8 mouse cellular contexts compared by ENCODE assay signal in the genomic region with DNA sequence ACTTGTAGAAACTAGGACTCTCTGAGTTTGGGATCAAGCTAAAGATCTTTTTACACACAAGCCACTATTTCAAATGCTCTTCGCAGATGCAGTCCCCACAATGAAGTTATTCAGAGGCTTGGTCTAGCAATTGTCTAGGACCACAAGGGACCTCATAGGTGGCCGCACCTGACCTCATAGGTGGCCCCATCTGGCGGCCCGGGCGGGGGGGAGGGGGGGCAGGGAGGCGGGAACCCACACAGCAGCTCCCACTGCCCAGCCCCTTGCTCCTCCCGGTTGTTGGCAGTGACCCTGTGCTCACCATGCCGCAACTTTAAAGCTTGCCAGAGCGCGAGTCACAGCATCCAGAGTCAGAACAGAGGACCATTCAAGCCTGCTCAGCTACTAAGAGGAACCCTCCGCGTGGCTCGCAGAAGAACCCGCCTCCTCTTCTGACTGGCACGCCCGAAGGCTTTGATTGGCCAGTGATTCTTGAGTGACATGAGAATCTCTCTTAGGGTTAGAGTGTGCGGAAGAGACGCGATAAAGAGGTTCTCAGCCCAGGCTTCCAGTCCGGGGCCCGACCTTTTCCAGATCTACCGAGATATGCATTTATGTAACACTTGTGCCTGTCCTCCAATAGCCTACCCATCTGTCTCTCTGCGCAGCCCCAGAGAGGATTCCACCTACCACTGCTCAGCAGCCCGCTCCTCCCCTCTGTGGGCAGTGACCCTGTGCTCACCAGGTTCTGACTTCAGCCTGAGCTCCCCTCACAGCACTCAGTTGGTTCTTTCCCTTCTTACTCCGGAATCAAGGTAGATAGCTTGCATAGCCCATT. TPM values are rescaled to one million over a fixed set of nuclear protein-coding genes. Genes with fewer than 3 reads are reported as not detected.
A peak's percentile ranks its signal among the peaks of the same experiment; 100 is the strongest.
DNase-seq lines count a peak whose midpoint lies in the region; ATAC-seq lines count a peak whose summit lies in the region.

A gene (minus strand): TSS at position 391 of the 817 bp plus-strand sequence.

- peak within 1 kb of the TSS; percentile 69 for H3K4me2 ChIP-seq in heart, embryonic 14.5 days (ENCODE audit: low read length)
- H3K4me2 ChIP-seq in liver, embryonic 12.5 days = peak within 1 kb of the TSS; percentile 83
- H3K4me2 ChIP-seq in stomach, embryonic 15.5 days = peak within 1 kb of the TSS; percentile 80

- no peaks in the 10 kb centered on the region for H3K36me3 ChIP-seq in heart, embryonic 14.5 days (ENCODE audit: control insufficient read depth, insufficient read depth, low read length)
- no peaks in the 10 kb centered on the region for H3K36me3 ChIP-seq in liver, embryonic 12.5 days
- H3K36me3 ChIP-seq in stomach, embryonic 15.5 days = no peaks in the 10 kb centered on the region

- DNase-seq in CD8-positive naive resting alpha-beta T cell, adult 2 months (ENCODE audit: low read depth in 2 of 2, low spot score in 2 of 2) = peak; percentile 71 to 81
- peak; percentile 88 for DNase-seq in fibroblast of lung, adult 2 months (ENCODE audit: low read depth)
- DNase-seq in kidney, postnatal 10 days = peak; percentile 89
- peak; percentile 93 for DNase-seq in naive thymus-derived CD4-positive, alpha-beta T cell, adult 2 months (ENCODE audit: low read depth)

- no peaks in the 10 kb centered on the region for H3K4me1 ChIP-seq in brown adipose tissue, adult 24 weeks (ENCODE audit: control insufficient read depth, insufficient read depth, insufficient read length, low read length)
- H3K4me1 ChIP-seq in heart, embryonic 14.5 days (ENCODE audit: control insufficient read depth in 2 of 2, insufficient read depth in 2 of 2, low read length in 2 of 2) = peaks cover 3 to 6% of the 10 kb centered on the region in 2 experiments; a peak in 3 of 4 replicates
- peaks cover 19% of the 10 kb centered on the region for H3K4me1 ChIP-seq in liver, embryonic 12.5 days
- H3K4me1 ChIP-seq in stomach, embryonic 15.5 days = no peaks in the 10 kb centered on the region

- H3K9ac ChIP-seq in heart, embryonic 14.5 days (ENCODE audit: low read length) = peak within 1 kb of the TSS; percentile 64
- peak within 1 kb of the TSS; percentile 69 for H3K9ac ChIP-seq in liver, embryonic 12.5 days
- H3K9ac ChIP-seq in stomach, embryonic 15.5 days = peak within 1 kb of the TSS; percentile 17; the same call in 1 of the 2 replicates

- no peaks in the 10 kb centered on the region for H3K9me3 ChIP-seq in heart, embryonic 14.5 days (ENCODE audit: control insufficient read depth, low read length)
- no peaks in the 10 kb centered on the region for H3K9me3 ChIP-seq in liver, embryonic 12.5 days (replicated peaks)
- H3K9me3 ChIP-seq in stomach, embryonic 15.5 days = no peaks in the 10 kb centered on the region

- H3K4me3 ChIP-seq in brown adipose tissue, adult 24 weeks (ENCODE audit: insufficient read depth, low read depth, low read length) = peak within 1 kb of the TSS; percentile 75
- peak within 1 kb of the TSS; percentile 54 to 70 for H3K4me3 ChIP-seq in heart, embryonic 14.5 days (ENCODE audit: control insufficient read depth in 1 of 2, insufficient read depth in 1 of 2, low read depth in 1 of 2, low read length in 2 of 2)
- H3K4me3 ChIP-seq in liver, embryonic 12.5 days = peak within 1 kb of the TSS; percentile 59
- peak within 1 kb of the TSS; percentile 54 for H3K4me3 ChIP-seq in stomach, embryonic 15.5 days (replicated peaks)

- 1% methylated on average over 25 of the region's 25 CpGs for WGBS in heart, embryonic 14.5 days
- under 1% methylated on average over 25 of the region's 25 CpGs for WGBS in liver, embryonic 12.5 days (ENCODE audit: insufficient replicate concordance)
- WGBS in stomach, embryonic 15.5 days = under 1% methylated on average over 24 of the region's 25 CpGs

- peak; percentile 87 for ATAC-seq in heart, embryonic 14.5 days (ENCODE audit: insufficient number of reproducible peaks, insufficient read depth, low FRiP score, low read depth)
- peak; percentile 97 for ATAC-seq in liver, embryonic 12.5 days
- peak; percentile 97 for ATAC-seq in stomach, embryonic 15.5 days (ENCODE audit: insufficient read depth, low FRiP score, low read depth)

- H3K27ac ChIP-seq in brown adipose tissue, adult 24 weeks (replicated peaks; ENCODE audit: low read depth, low read length) = no peak within 1 kb of the TSS
- H3K27ac ChIP-seq in heart, embryonic 14.5 days (replicated peaks in 1 of 2; ENCODE audit: control insufficient read depth in 1 of 2, insufficient read depth in 1 of 2, low read depth in 2 of 2, low read length in 2 of 2) = peak within 1 kb of the TSS in 1 of 2 experiments; percentile 10; a peak in 1 of 4 replicates
- peak within 1 kb of the TSS; percentile 85 for H3K27ac ChIP-seq in liver, embryonic 12.5 days
- peak within 1 kb of the TSS; percentile 52 for H3K27ac ChIP-seq in stomach, embryonic 15.5 days

- H3K27me3 ChIP-seq in heart, embryonic 14.5 days (ENCODE audit: control insufficient read depth, insufficient read depth, low read length) = no peaks in the 10 kb centered on the region
- peaks cover 7% of the 10 kb centered on the region; the same call in 1 of the 2 replicates for H3K27me3 ChIP-seq in liver, embryonic 12.5 days (replicated peaks)
- H3K27me3 ChIP-seq in stomach, embryonic 15.5 days (replicated peaks) = no peaks in the 10 kb centered on the region

RNA-seq across cellular contexts. Expression of the gene that starts here (rescaled TPM):
- polyA plus RNA-seq in brown adipose tissue, adult 24 weeks (2012; ENCODE audit: insufficient read depth, insufficient read length, missing spikeins) = 0.32 TPM in 1 of 2 replicates, not detected in the other
- 0.11 and 0.16 TPM in 2 replicates for polyA plus RNA-seq in heart, embryonic 14.5 days (2014; fragmentation: Nextera tagmentation; extraction: Ambion mirVana)
- 1.8 and 2.4 TPM in 2 replicates for polyA plus RNA-seq in liver, embryonic 12.5 days (2016; fragmentation: Nextera tagmentation; extraction: Ambion mirVana)
- 1.6 and 1.8 TPM in 2 replicates for polyA plus RNA-seq in stomach, embryonic 15.5 days (2015; fragmentation: Nextera tagmentation; extraction: Ambion mirVana)

Comparison
In these comparisons a context has a peak if more than half of its experiments do, and no peak if none do; other contexts are left out.
1. Peak in ATAC-seq, H3K4me3 ChIP-seq, H3K9ac ChIP-seq and H3K4me2 ChIP-seq in heart, embryonic 14.5 days; RNA of the gene not detected or under 1 TPM.
2. H3K9ac ChIP-seq: peak in every context shown above with its lines; median percentile 69 in liver, embryonic 12.5 days; 64 in heart, embryonic 14.5 days; 17 in stomach, embryonic 15.5 days.